Mouse (Mus musculus) MEL (cell line): ENCODE data around the gene Prdm16. TPM values are rescaled to one million over a fixed set of nuclear protein-coding genes. Genes with fewer than 3 reads are reported as not detected.

ENCODE experiments used
- DNase-seq: peaks from one replicate; pipeline ENCODE4 v3.0.0; 2011; ENCODE audit warnings: low read depth, low spot score
- H3K27ac ChIP-seq: 2 replicates; pipeline ENCODE4 v1.5.1; 2012; ENCODE audit warnings: low read depth, mild to moderate bottlenecking, control low read depth, low read length, moderate library complexity; ENCODE audit not compliant: control insufficient read depth
- H3K27me3 ChIP-seq, 2 experiments: fragments of 150-350 bp in 1 of 2; sonication (generic) in 1 of 2; 2 replicates each; pipeline ENCODE4 v1.6.1; 2012; ENCODE audit warnings: low read length in 2 of 2, mild to moderate bottlenecking in 2 of 2, improper control_type of control experiment in 1 of 2, moderate library complexity in 1 of 2; ENCODE audit not compliant: insufficient read depth in 2 of 2, control insufficient read depth in 1 of 2
- H3K36me3 ChIP-seq, 2 experiments: 2 replicates each; pipeline ENCODE4 v1.6.1; 2012 to 2014; ENCODE audit warnings: low read length in 2 of 2, improper control_type of control experiment in 1 of 2, inconsistent platforms in 1 of 2, mild to moderate bottlenecking in 1 of 2; ENCODE audit not compliant: insufficient read depth in 2 of 2, control insufficient read depth in 1 of 2
- H3K4me1 ChIP-seq, 2 experiments: fragments of 150-350 bp in 1 of 2; sonication (generic) in 1 of 2; 2 replicates each; pipeline ENCODE4 v1.6.1; 2012; ENCODE audit warnings: low read length in 2 of 2, improper control_type of control experiment in 1 of 2, mild to moderate bottlenecking in 1 of 2; ENCODE audit not compliant: insufficient read depth in 2 of 2, control insufficient read depth in 1 of 2
- H3K4me3 ChIP-seq, 2 experiments: fragments of 150-350 bp in 1 of 2; sonication (generic) in 1 of 2; 2 replicates each; pipeline ENCODE4 v1.5.1; 2012; ENCODE audit warnings: low read depth in 2 of 2, low read length in 2 of 2, mild to moderate bottlenecking in 2 of 2, moderate library complexity in 2 of 2, control low read depth in 1 of 2, improper control_type of control experiment in 1 of 2; ENCODE audit not compliant: control insufficient read depth in 1 of 2, insufficient read depth in 1 of 2
- H3K79me2 ChIP-seq: 2 replicates; pipeline ENCODE4 v1.6.1; 2012; ENCODE audit warnings: mild to moderate bottlenecking, low read length, moderate library complexity; ENCODE audit not compliant: control insufficient read depth, poor library complexity, insufficient read depth
- H3K9ac ChIP-seq: 2 replicates; pipeline ENCODE4 v1.6.1; 2012; ENCODE audit warnings: low read depth, mild to moderate bottlenecking, control low read depth, low read length, moderate library complexity; ENCODE audit not compliant: control insufficient read depth, poor library complexity, severe bottlenecking
- H3K9me3 ChIP-seq: fragments of 150-350 bp; sonication (generic); replicated peaks from 2 replicates; pipeline ENCODE4 v1.6.1; 2012; ENCODE audit warnings: mild to moderate bottlenecking, low read length, improper control_type of control experiment, moderate library complexity; ENCODE audit not compliant: insufficient read depth
- BHLHE40 ChIP-seq: IDR thresholded peaks from 2 replicates; pipeline ENCODE4 v1.6.1; 2012; ENCODE audit warnings: low read depth, mild to moderate bottlenecking, inconsistent platforms, low read length, improper control_type of control experiment, borderline replicate concordance
- CHD1 ChIP-seq: IDR thresholded peaks from 2 replicates; pipeline ENCODE4 v1.6.1; 2012; ENCODE audit warnings: low read depth, mild to moderate bottlenecking, inconsistent platforms, low read length, improper control_type of control experiment
- CHD2 ChIP-seq: IDR thresholded peaks from 2 replicates; pipeline ENCODE4 v1.6.1; 2011; ENCODE audit warnings: low read length, improper control_type of control experiment
- CTCF ChIP-seq, 3 experiments: IDR thresholded peaks in 2 of 3; conservative IDR thresholded peaks in 1 of 3; 2 replicates each; pipeline ENCODE4 v1.5.1; 2011 to 2012; ENCODE audit warnings: low read length in 3 of 3, low read depth in 2 of 3, mild to moderate bottlenecking in 2 of 3, improper control_type of control experiment in 1 of 3, inconsistent platforms in 1 of 3, mixed read lengths in 1 of 3, moderate library complexity in 1 of 3; ENCODE audit not compliant: control insufficient read depth in 1 of 3, insufficient read depth in 1 of 3, poor library complexity in 1 of 3, severe bottlenecking in 1 of 3
- ELF1 ChIP-seq: IDR thresholded peaks from 2 replicates; pipeline ENCODE4 v1.6.1; 2014; ENCODE audit warnings: low read depth, mild to moderate bottlenecking, inconsistent platforms, low read length, improper control_type of control experiment, moderate library complexity
- GABPA ChIP-seq: IDR thresholded peaks from 2 replicates; pipeline ENCODE4 v1.6.1; 2012; ENCODE audit warnings: low read depth, mild to moderate bottlenecking, inconsistent platforms, low read length, improper control_type of control experiment, moderate library complexity
- JUND ChIP-seq: IDR thresholded peaks from 2 replicates; pipeline ENCODE4 v1.6.1; 2011; ENCODE audit warnings: low read depth, mild to moderate bottlenecking, improper control_type of control experiment, low read length
- MAFK ChIP-seq: IDR thresholded peaks from 2 replicates; pipeline ENCODE4 v1.6.1; 2011; ENCODE audit warnings: low read depth, mild to moderate bottlenecking, low read length, improper control_type of control experiment, borderline replicate concordance
- MYB ChIP-seq: IDR thresholded peaks from 2 replicates; pipeline ENCODE4 v1.6.1; 2011; ENCODE audit warnings: mild to moderate bottlenecking, low read depth, low read length, improper control_type of control experiment
- MYC ChIP-seq: IDR thresholded peaks from 2 replicates; pipeline ENCODE4 v1.6.1; 2011; ENCODE audit warnings: low read depth, mild to moderate bottlenecking, low read length, improper control_type of control experiment, moderate library complexity
- POLR2A ChIP-seq, 2 experiments: IDR thresholded peaks; 2 replicates each; pipeline ENCODE4 v1.6.1; 2011 to 2012; ENCODE audit warnings: low read length in 2 of 2, mild to moderate bottlenecking in 2 of 2, control low read depth in 1 of 2, improper control_type of control experiment in 1 of 2, low read depth in 1 of 2, moderate library complexity in 1 of 2; ENCODE audit not compliant: control insufficient read depth in 1 of 2, insufficient read depth in 1 of 2, poor library complexity in 1 of 2
- POLR2AphosphoS2 ChIP-seq: IDR thresholded peaks from 2 replicates; pipeline ENCODE4 v1.6.1; 2011; ENCODE audit warnings: low read length, improper control_type of control experiment
- POLR2AphosphoS5 ChIP-seq: IDR thresholded peaks from 2 replicates; pipeline ENCODE4 v1.6.1; 2012; ENCODE audit warnings: low read depth, borderline replicate concordance, mild to moderate bottlenecking, inconsistent platforms, low read length, moderate library complexity, mixed read lengths
- RAD21 ChIP-seq: IDR thresholded peaks from 2 replicates; pipeline ENCODE4 v1.6.1; 2011; ENCODE audit warnings: mild to moderate bottlenecking, low read depth, low read length, improper control_type of control experiment
- RCOR1 ChIP-seq: IDR thresholded peaks from 2 replicates; pipeline ENCODE4 v1.6.1; 2012; ENCODE audit warnings: low read depth, mild to moderate bottlenecking, inconsistent platforms, low read length, improper control_type of control experiment
- SIN3A ChIP-seq: IDR thresholded peaks from 2 replicates; pipeline ENCODE4 v1.6.1; 2012; ENCODE audit warnings: low read length, improper control_type of control experiment, inconsistent platforms
- SMC3 ChIP-seq: IDR thresholded peaks from 2 replicates; pipeline ENCODE4 v1.6.1; 2011; ENCODE audit warnings: low read depth, low read length, improper control_type of control experiment
- TAL1 ChIP-seq: IDR thresholded peaks from 2 replicates; pipeline ENCODE4 v1.6.1; 2012; ENCODE audit warnings: mild to moderate bottlenecking, inconsistent platforms, low read length, moderate library complexity, mixed read lengths
- TBP ChIP-seq: IDR thresholded peaks from 2 replicates; pipeline ENCODE4 v1.8.0; 2011; ENCODE audit warnings: low read depth, low read length, improper control_type of control experiment
- TCF12 ChIP-seq: IDR thresholded peaks from 2 replicates; pipeline ENCODE4 v1.6.1; 2014; ENCODE audit warnings: low read depth, mild to moderate bottlenecking, inconsistent platforms, low read length, improper control_type of control experiment, moderate library complexity
- USF1 ChIP-seq: IDR thresholded peaks from 2 replicates; pipeline ENCODE4 v1.6.1; 2014; ENCODE audit warnings: low read depth, mild to moderate bottlenecking, inconsistent platforms, low read length, improper control_type of control experiment, moderate library complexity
- ZC3H11A ChIP-seq: IDR thresholded peaks from 2 replicates; pipeline ENCODE4 v1.6.1; 2012; ENCODE audit warnings: low read depth, mild to moderate bottlenecking, inconsistent platforms, low read length, improper control_type of control experiment
- ZMIZ1 ChIP-seq: IDR thresholded peaks from 2 replicates; pipeline ENCODE4 v1.6.1; 2012; ENCODE audit warnings: low read depth, mild to moderate bottlenecking, inconsistent platforms, low read length, improper control_type of control experiment, moderate library complexity
- polyA plus RNA-seq, 2 experiments: library from polyadenylated mRNA; stranded (reverse) in 1 of 2; unstranded in 1 of 2; fragments of >175 nt in 1 of 2; fragments of >200 nt in 1 of 2; gene quantifications; 2 replicates each; pipeline versions ENCODE4 v1.2.1 to v1.2.4; 2012; ENCODE audit warnings: low replicate concordance in 2 of 2, low read depth in 1 of 2; ENCODE audit not compliant: insufficient read length in 2 of 2, insufficient read depth in 1 of 2, missing spikeins in 1 of 2
- total RNA-seq: library from RNA; depleted of rRNA; stranded (reverse); fragments of 300-350 nt; gene quantifications from 2 replicates; pipeline ENCODE4 v1.2.3, GENCODE M21; 2012

Prdm16 gene
- total and polyA plus RNA-seq, 3 experiments: not detected

- TF ChIP-seq BHLHE40 (no peak), TAL1 (no peak), POLR2AphosphoS2 (no peak), SIN3A (no peak), RAD21 (no peak), RCOR1 (no peak), ZMIZ1 (no peak)
- no peak overlapping the region for H3K4me3 ChIP-seq
- no peak for DNase-seq
- no peaks in the 10 kb centered on the region for H3K4me1 ChIP-seq
- H3K27ac ChIP-seq: no peak overlapping the region
- H3K36me3 ChIP-seq: no peaks in the 10 kb centered on the region
- no peak overlapping the region for H3K9ac ChIP-seq
- H3K79me2 ChIP-seq: no peaks in the 10 kb centered on the region
- H3K9me3 ChIP-seq: no peaks in the 10 kb centered on the region
- H3K27me3 ChIP-seq: no peaks in the 10 kb centered on the region
These were observed 251.5 kb downstream of the Prdm16 start for GRCm38 (mm10) chr4:154385208-154385607.

- H3K4me3 ChIP-seq: no peak overlapping the region
These were observed 257.8 kb downstream of the Prdm16 start for GRCm38 (mm10) chr4:154378876-154379275.

GRCm38 (mm10) chr4:154375939-154376625 lies 260.6 kb downstream of the Prdm16 start:
- no peak overlapping the region for H3K27ac ChIP-seq

More at GRCm38 (mm10) chr4:154378876-154379275, 257.8 kb downstream of the Prdm16 start:
- TF ChIP-seq TCF12 (no peak), POLR2AphosphoS2 (no peak), CTCF (IDR thresholded peaks at IDR 0.05 in 2 of 3, conservative IDR thresholded peaks at IDR 0.05 in 1 of 3; ENCODE audit: control insufficient read depth in 1 of 3, insufficient read depth in 1 of 3, low read depth in 2 of 3, low read length in 3 of 3, poor library complexity in 1 of 3, severe bottlenecking in 1 of 3) (no peak), USF1 (no peak), TBP (no peak), ZC3H11A (no peak), GABPA (no peak), POLR2AphosphoS5 (no peak), SMC3 (no peak)
- no peaks in the 10 kb centered on the region for H3K36me3 ChIP-seq
- H3K79me2 ChIP-seq: no peaks in the 10 kb centered on the region
- DNase-seq: no peak
- H3K27me3 ChIP-seq: no peaks in the 10 kb centered on the region
- no peaks in the 10 kb centered on the region for H3K9me3 ChIP-seq
- H3K4me1 ChIP-seq: no peaks in the 10 kb centered on the region
- H3K27ac ChIP-seq: no peak overlapping the region
- H3K9ac ChIP-seq: no peak overlapping the region

More at GRCm38 (mm10) chr4:154375939-154376625, 260.6 kb downstream of the Prdm16 start:
- DNase-seq: no peak
- no peaks in the 10 kb centered on the region for H3K4me1 ChIP-seq
- H3K36me3 ChIP-seq: no peaks in the 10 kb centered on the region
- no peak for TF ChIP-seq CHD1
- no peak for TF ChIP-seq ELF1
- TF ChIP-seq TAL1: no peak
- no peak for TF ChIP-seq TCF12
- TF ChIP-seq SIN3A: no peak
- TF ChIP-seq SMC3: no peak
- TF ChIP-seq JUND: no peak
- no peak for TF ChIP-seq MAFK
- TF ChIP-seq BHLHE40: no peak
- TF ChIP-seq POLR2A (IDR thresholded peaks at IDR 0.05; ENCODE audit: control insufficient read depth in 1 of 2, insufficient read depth in 1 of 2, low read depth in 1 of 2, low read length in 2 of 2, poor library complexity in 1 of 2): no peak
- TF ChIP-seq CHD2: no peak
- no peak for TF ChIP-seq MYB
- TF ChIP-seq ZMIZ1: no peak
- TF ChIP-seq RAD21: no peak
- no peak for TF ChIP-seq MYC
- TF ChIP-seq CTCF (IDR thresholded peaks at IDR 0.05 in 2 of 3, conservative IDR thresholded peaks at IDR 0.05 in 1 of 3; ENCODE audit: control insufficient read depth in 1 of 3, insufficient read depth in 1 of 3, low read depth in 2 of 3, low read length in 3 of 3, poor library complexity in 1 of 3, severe bottlenecking in 1 of 3): no peak
- no peaks in the 10 kb centered on the region for H3K79me2 ChIP-seq
- H3K4me3 ChIP-seq: no peak overlapping the region
- no peaks in the 10 kb centered on the region for H3K9me3 ChIP-seq
- no peaks in the 10 kb centered on the region for H3K27me3 ChIP-seq
- H3K9ac ChIP-seq: no peak overlapping the region
